Mouse (Mus musculus) erythroblast, embryonic 14.5 days (primary cell): ENCODE data around the gene Tmem136. TPM values are rescaled to one million over a fixed set of nuclear protein-coding genes. Genes with fewer than 3 reads are reported as not detected.

Experiments
- H3K27me3 ChIP-seq: 2 replicates; pipeline ENCODE4 v1.6.1; 2012; ENCODE audit warnings: inconsistent platforms; ENCODE audit not compliant: control insufficient read depth
- H3K36me3 ChIP-seq: 2 replicates; pipeline ENCODE4 v1.6.1; 2012; ENCODE audit warnings: mild to moderate bottlenecking, inconsistent platforms; ENCODE audit not compliant: control insufficient read depth
- H3K4me1 ChIP-seq: 2 replicates; pipeline ENCODE4 v1.6.1; 2012; ENCODE audit warnings: inconsistent platforms; ENCODE audit not compliant: control insufficient read depth
- H3K4me3 ChIP-seq: replicated peaks from 2 replicates; pipeline ENCODE3; 2012; ENCODE audit warnings: moderate library complexity, mild to moderate bottlenecking, inconsistent platforms
- H3K9me3 ChIP-seq: 2 replicates; pipeline ENCODE4 v1.6.1; 2012; ENCODE audit warnings: low read length, inconsistent platforms, mixed read lengths; ENCODE audit not compliant: control insufficient read depth
- GATA1 ChIP-seq: IDR thresholded peaks from 2 replicates; pipeline ENCODE4 v1.6.1; 2012; ENCODE audit warnings: low read length, inconsistent platforms, mixed read lengths
- TAL1 ChIP-seq: IDR thresholded peaks from 3 replicates; pipeline ENCODE4 v1.6.1; 2012; ENCODE audit warnings: low read length, inconsistent platforms, mixed read lengths
- polyA plus RNA-seq: library from polyadenylated mRNA; stranded (reverse); fragments of >175 nt; gene quantifications from 2 replicates; pipeline ENCODE4 v1.2.3, GENCODE M21; 2012

Tmem136 gene
- polyA plus RNA-seq, 1 experiment = not detected

- H3K36me3 ChIP-seq = peaks cover 55% of the 10 kb centered on the region
- TF ChIP-seq GATA1 = no peak
- no peak for TF ChIP-seq TAL1
- no peaks in the 10 kb centered on the region for H3K9me3 ChIP-seq
- peaks cover 55% of the 10 kb centered on the region for H3K4me1 ChIP-seq
- H3K27me3 ChIP-seq = no peaks in the 10 kb centered on the region
- no peak overlapping the region for H3K4me3 ChIP-seq
These were observed 21.5 kb downstream of the Tmem136 start for GRCm38 (mm10) chr9:43094828-43095227.

- peaks cover 57% of the 10 kb centered on the region for H3K36me3 ChIP-seq
- no peak for TF ChIP-seq TAL1
- no peak for TF ChIP-seq GATA1
- H3K4me1 ChIP-seq = peaks cover 49% of the 10 kb centered on the region
- H3K27me3 ChIP-seq = no peaks in the 10 kb centered on the region
- no peaks in the 10 kb centered on the region for H3K9me3 ChIP-seq
- no peak overlapping the region for H3K4me3 ChIP-seq
These were observed 22.6 kb downstream of the Tmem136 start for GRCm38 (mm10) chr9:43093803-43094202.

GRCm38 (mm10) chr9:43085686-43086285 is 30.6 kb downstream of the Tmem136 start:
- H3K9me3 ChIP-seq = no peaks in the 10 kb centered on the region
- TF ChIP-seq TAL1 = no peak
- TF ChIP-seq GATA1 = no peak
- H3K36me3 ChIP-seq = peaks cover 20% of the 10 kb centered on the region
- peaks cover 20% of the 10 kb centered on the region for H3K4me1 ChIP-seq
- H3K4me3 ChIP-seq = no peak overlapping the region
- no peaks in the 10 kb centered on the region; the same call in 1 of the 2 replicates for H3K27me3 ChIP-seq

- H3K27me3 ChIP-seq = no peaks in the 10 kb centered on the region; the same call in 1 of the 2 replicates
- peaks cover 20% of the 10 kb centered on the region for H3K4me1 ChIP-seq
- peaks cover 20% of the 10 kb centered on the region for H3K36me3 ChIP-seq
- TF ChIP-seq GATA1 = no peak
- no peak for TF ChIP-seq TAL1
- no peaks in the 10 kb centered on the region for H3K9me3 ChIP-seq
- H3K4me3 ChIP-seq = no peak overlapping the region
These were observed 31.6 kb downstream of the Tmem136 start for GRCm38 (mm10) chr9:43084496-43085362.

DNA sequence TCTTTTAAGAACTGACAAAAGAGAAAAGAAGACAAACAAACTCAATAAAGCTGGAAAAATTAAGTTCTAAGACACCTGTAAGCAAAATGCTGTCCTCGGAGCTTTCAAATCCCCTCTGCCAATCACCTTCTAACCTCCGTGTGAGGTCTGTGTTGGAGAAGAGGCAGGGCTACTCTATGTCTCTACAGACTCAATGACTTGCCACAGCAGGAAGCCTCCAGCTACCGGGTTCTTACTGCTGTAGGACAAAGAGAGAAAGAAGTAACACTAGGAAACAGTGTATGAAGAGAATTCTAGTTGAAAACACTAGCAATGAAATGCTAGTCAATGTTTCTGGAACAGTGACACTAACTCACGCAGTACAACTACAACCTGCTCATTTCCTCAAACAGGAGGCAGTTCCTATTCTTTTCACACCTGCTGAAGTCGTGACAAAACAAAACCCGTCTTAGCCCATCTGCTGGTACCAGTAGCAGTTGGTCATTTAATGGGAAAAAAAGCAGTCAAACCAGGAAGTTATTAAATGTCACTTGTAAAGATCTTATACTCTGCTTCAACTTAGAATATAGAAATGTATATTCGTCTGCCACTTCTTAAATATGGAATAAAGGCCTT is 32.8 kb downstream of the Tmem136 start:
- H3K36me3 ChIP-seq = peaks cover 15% of the 10 kb centered on the region
- H3K9me3 ChIP-seq = no peaks in the 10 kb centered on the region
- TF ChIP-seq GATA1 = no peak
- TF ChIP-seq TAL1 = no peak

DNA sequence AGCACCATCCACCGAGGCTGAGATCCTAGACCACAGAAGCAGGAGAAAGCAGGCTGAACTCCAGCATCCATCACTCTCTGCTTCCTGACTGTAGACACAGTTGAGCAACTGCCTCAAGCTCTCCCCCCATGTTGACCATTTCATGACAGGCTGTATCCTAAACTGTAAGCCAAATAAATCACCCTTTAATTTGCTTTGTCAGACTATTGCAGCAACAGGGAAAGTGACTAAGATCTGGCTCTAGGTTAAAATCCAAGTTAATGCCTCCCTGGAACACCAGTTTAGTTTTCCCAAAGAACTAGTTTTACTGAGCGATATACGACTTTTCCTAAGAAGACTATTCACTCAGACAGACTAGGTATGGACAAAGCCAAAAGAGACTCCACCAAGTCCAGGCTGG is 37.7 kb downstream of the Tmem136 start:
- H3K9me3 ChIP-seq = no peaks in the 10 kb centered on the region
- no peak for TF ChIP-seq GATA1
- no peak for TF ChIP-seq TAL1
- H3K4me1 ChIP-seq = peaks cover 15% of the 10 kb centered on the region
- no peaks in the 10 kb centered on the region for H3K27me3 ChIP-seq
- peaks cover 15% of the 10 kb centered on the region for H3K36me3 ChIP-seq
- no peak overlapping the region for H3K4me3 ChIP-seq

More for the DNA sequence above, 32.8 kb downstream of the Tmem136 start:
- no peaks in the 10 kb centered on the region; the same call in 1 of the 2 replicates for H3K27me3 ChIP-seq
- no peak overlapping the region for H3K4me3 ChIP-seq
- H3K4me1 ChIP-seq = peaks cover 20% of the 10 kb centered on the region

DNA sequence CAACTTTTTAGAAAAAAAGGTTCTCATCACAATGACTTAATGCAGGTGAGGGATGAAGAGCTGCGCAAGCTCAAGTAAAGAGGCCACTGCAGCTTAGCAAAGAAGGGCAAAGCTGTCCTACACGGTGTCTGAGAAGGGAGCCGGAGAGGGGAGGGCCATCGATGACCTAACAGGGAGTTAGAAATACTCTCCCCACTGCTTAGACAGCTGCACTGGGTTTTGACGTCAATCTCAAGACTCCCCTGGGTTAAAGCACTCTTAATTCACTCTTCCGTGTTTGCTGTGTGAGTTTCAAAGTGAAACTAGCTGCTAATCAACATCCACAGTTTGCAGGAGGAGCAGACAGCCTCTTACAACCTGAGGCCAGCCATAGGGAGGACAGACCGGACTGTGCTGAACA is 40.2 kb downstream of the Tmem136 start:
- no peak overlapping the region for H3K4me3 ChIP-seq
- TF ChIP-seq TAL1 (no peak), GATA1 (no peak)
- H3K36me3 ChIP-seq = peaks cover 9% of the 10 kb centered on the region
- H3K27me3 ChIP-seq = no peaks in the 10 kb centered on the region
- H3K4me1 ChIP-seq = peaks cover 8% of the 10 kb centered on the region
- no peaks in the 10 kb centered on the region for H3K9me3 ChIP-seq

DNA sequence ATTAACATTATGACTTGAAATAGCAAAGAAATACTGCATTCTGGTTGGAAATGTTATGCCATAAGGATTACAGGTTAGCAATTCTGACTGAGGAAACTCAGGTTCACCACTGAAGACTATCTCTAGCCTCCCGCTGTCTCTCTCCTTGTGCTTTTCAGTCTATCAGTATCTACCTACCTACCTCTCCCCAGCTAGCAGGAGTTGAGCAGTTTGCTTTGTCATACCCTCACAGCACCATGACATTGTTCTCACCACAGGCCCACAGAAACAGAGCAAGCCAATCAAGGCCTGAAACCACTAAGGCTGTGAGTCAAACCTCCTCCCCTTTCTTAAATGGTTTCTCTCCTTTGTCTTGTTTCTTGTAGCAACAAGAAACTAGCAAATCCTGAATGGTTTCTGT is 41.8 kb downstream of the Tmem136 start:
- Histone ChIP-seq H3K4me3 (no peak overlapping the region), H3K9me3 (no peaks in the 10 kb centered on the region), H3K36me3 (peaks cover 9% of the 10 kb centered on the region), H3K27me3 (no peaks in the 10 kb centered on the region), H3K4me1 (peaks cover 9% of the 10 kb centered on the region)
- TF ChIP-seq GATA1 (no peak), TAL1 (no peak)

GRCm38 (mm10) chr9:43071741-43072140 is 44.6 kb downstream of the Tmem136 start:
- Histone ChIP-seq H3K27me3 (no peaks in the 10 kb centered on the region), H3K4me3 (no peak overlapping the region), H3K4me1 (peaks cover 12% of the 10 kb centered on the region), H3K36me3 (peaks cover 9% of the 10 kb centered on the region), H3K9me3 (no peaks in the 10 kb centered on the region)
- TF ChIP-seq GATA1 (no peak), TAL1 (no peak)
